8 mouse cellular contexts compared by ENCODE assay signal in genomic region chr11:100939512-100940151, GRCm38 (mm10). TPM values are rescaled to one million over a fixed set of nuclear protein-coding genes. Genes with fewer than 3 reads are reported as not detected.
DNase-seq lines count a peak whose midpoint lies in the region; ATAC-seq and TF ChIP-seq lines count a peak whose summit lies in the region.

Stat3 (minus strand) TSS chr11:100939540.

- H3K4me3 ChIP-seq in embryonic facial prominence, embryonic 13.5 days, result peak within 1 kb of the TSS; percentile 92
- peak within 1 kb of the TSS; percentile 95 for H3K4me3 ChIP-seq in limb, embryonic 14.5 days (replicated peaks; ENCODE audit: low read length)
- H3K4me3 ChIP-seq in midbrain, postnatal 0 days (ENCODE audit: low read depth, low read length), result peak within 1 kb of the TSS; percentile 88

- no peak for TF ChIP-seq POLR2A in limb, embryonic 14.5 days (IDR thresholded peaks at IDR 0.05; ENCODE audit: borderline replicate concordance, extremely low read depth, insufficient read depth, insufficient read length)

- no peaks in the 10 kb centered on the region for H3K36me3 ChIP-seq in embryonic facial prominence, embryonic 13.5 days
- no peaks in the 10 kb centered on the region for H3K36me3 ChIP-seq in limb, embryonic 14.5 days (ENCODE audit: control insufficient read depth, insufficient read depth, low read length)
- H3K36me3 ChIP-seq in midbrain, postnatal 0 days (ENCODE audit: insufficient read depth, low read length), result no peaks in the 10 kb centered on the region

- peak within 1 kb of the TSS; percentile 77 for H3K4me2 ChIP-seq in embryonic facial prominence, embryonic 13.5 days
- H3K4me2 ChIP-seq in limb, embryonic 14.5 days (replicated peaks; ENCODE audit: low read depth, low read length, severe bottlenecking), result peak within 1 kb of the TSS; percentile 78
- H3K4me2 ChIP-seq in midbrain, postnatal 0 days (ENCODE audit: low read depth, low read length, poor library complexity, severe bottlenecking), result peak within 1 kb of the TSS; percentile 74

- TF ChIP-seq CTCF in midbrain, postnatal 0 days (IDR thresholded peaks at IDR 0.05), result peak; percentile 20; the same call in 1 of the 2 replicates

- ATAC-seq in embryonic facial prominence, embryonic 13.5 days (ENCODE audit: insufficient number of reproducible peaks, insufficient read depth, low FRiP score, low TSS enrichment, low read depth), result peak; percentile 96
- ATAC-seq in limb, embryonic 14.5 days (ENCODE audit: low FRiP score, low read depth), result peak; percentile 98
- ATAC-seq in midbrain, postnatal 0 days (ENCODE audit: low FRiP score), result no peak; the same call in 1 of the 2 replicates

- WGBS in embryonic facial prominence, embryonic 13.5 days, result under 1% methylated on average over 29 of the region's 29 CpGs
- WGBS in limb, embryonic 14.5 days, result 1% methylated on average over 28 of the region's 29 CpGs
- 1% methylated on average over 29 of the region's 29 CpGs for WGBS in midbrain, postnatal 0 days

- peaks cover 37% of the 10 kb centered on the region for H3K4me1 ChIP-seq in embryonic facial prominence, embryonic 13.5 days
- peaks cover 16% of the 10 kb centered on the region for H3K4me1 ChIP-seq in limb, embryonic 14.5 days (ENCODE audit: control insufficient read depth, insufficient read depth, low read length)
- H3K4me1 ChIP-seq in midbrain, postnatal 0 days (ENCODE audit: insufficient read depth, low read length), result no peaks in the 10 kb centered on the region

- H3K27ac ChIP-seq in embryonic facial prominence, embryonic 13.5 days, result peak within 1 kb of the TSS; percentile 85
- H3K27ac ChIP-seq in limb, embryonic 14.5 days (replicated peaks; ENCODE audit: low read depth, low read length), result peak within 1 kb of the TSS; percentile 79
- peak within 1 kb of the TSS; percentile 74 for H3K27ac ChIP-seq in midbrain, postnatal 0 days (ENCODE audit: low read depth, low read length)

- no peaks in the 10 kb centered on the region for H3K9me3 ChIP-seq in embryonic facial prominence, embryonic 13.5 days
- H3K9me3 ChIP-seq in limb, embryonic 14.5 days (ENCODE audit: control insufficient read depth, low read length), result no peaks in the 10 kb centered on the region
- H3K9me3 ChIP-seq in midbrain, postnatal 0 days (ENCODE audit: low read length), result no peaks in the 10 kb centered on the region

- H3K27me3 ChIP-seq in embryonic facial prominence, embryonic 13.5 days, result no peaks in the 10 kb centered on the region
- H3K27me3 ChIP-seq in limb, embryonic 14.5 days (ENCODE audit: control insufficient read depth, insufficient read depth, low read length), result no peaks in the 10 kb centered on the region
- no peaks in the 10 kb centered on the region for H3K27me3 ChIP-seq in midbrain, postnatal 0 days (ENCODE audit: insufficient read depth, low read length)

- DNase-seq in 3T3-L1 (ENCODE audit: low read depth, low spot score), result peak; percentile 100
- peak; percentile 99 to 100 for DNase-seq in adrenal gland, postnatal 36 days
- peak; percentile 100 for DNase-seq in heart, adult 8-10 months (ENCODE audit: low spot score)
- DNase-seq in kidney, adult 9 months, result peak; percentile 100
- peak; percentile 100 for DNase-seq in limb, embryonic 14.5 days (ENCODE audit: low spot score)
- peak; percentile 100 for DNase-seq in midbrain, postnatal 0 days (ENCODE audit: low spot score)
- peak; percentile 100 for DNase-seq in spleen, postnatal 14 days (ENCODE audit: low spot score in 2 of 2)

- peak within 1 kb of the TSS; percentile 90 for H3K9ac ChIP-seq in embryonic facial prominence, embryonic 13.5 days
- peak within 1 kb of the TSS; percentile 89 for H3K9ac ChIP-seq in limb, embryonic 14.5 days (ENCODE audit: low read depth, low read length, severe bottlenecking)
- H3K9ac ChIP-seq in midbrain, postnatal 0 days (replicated peaks; ENCODE audit: low read length, poor library complexity, severe bottlenecking), result peak within 1 kb of the TSS; percentile 93

RNA-seq across cellular contexts. Expression of gene Stat3, which starts in this region (rescaled TPM):
- total RNA-seq in adrenal gland, postnatal 36 days (2021), result 100 to 1,000 TPM in 1 of 2 experiments, 10 to 100 TPM in 1; 74.2 to 109 TPM
- 40.7 and 48.3 TPM in 2 replicates for polyA plus RNA-seq in embryonic facial prominence, embryonic 13.5 days (2015; fragmentation: Nextera tagmentation; extraction: Ambion mirVana)
- total RNA-seq in heart, adult 8-10 months (2022), result 100 to 1,000 TPM in 1 of 4 experiments, 10 to 100 TPM in 3; 76.6 to 108 (median 91.0) TPM
- polyA plus RNA-seq in limb, embryonic 14.5 days (2012; rRNA removed), result 56.1 and 66.2 TPM in 2 replicates
- polyA plus RNA-seq in limb, embryonic 14.5 days (2014; fragmentation: Nextera tagmentation; extraction: Ambion mirVana), result 63.0 and 65.9 TPM in 2 replicates
- total RNA-seq in midbrain, postnatal 0 days (2014; rRNA removed), result 37.8 and 47.1 TPM in 2 replicates
- polyA plus RNA-seq in midbrain, postnatal 0 days (2015; fragmentation: Nextera tagmentation; extraction: Ambion mirVana), result 34.2 and 40.8 TPM in 2 replicates
